Mouse (Mus musculus) cerebellum, adult 9-10 months (tissue): ENCODE measurements around the gene Mgat4b.

Source experiments
- DNase-seq: peaks from one replicate; pipeline ENCODE4 v3.0.0; 2022

Mgat4b gene

GRCm38 (mm10) chr11:50253393-50253792 is 42.7 kb downstream of the Mgat4b start:
- no peak for DNase-seq

- DNase-seq, result peak; percentile 62
Measured at GRCm38 (mm10) chr11:50254010-50254580, 43.4 kb downstream of the Mgat4b start.

- no peak for DNase-seq
Measured at GRCm38 (mm10) chr11:50256615-50257014, 45.9 kb downstream of the Mgat4b start.

GRCm38 (mm10) chr11:50258310-50258709 is 47.6 kb downstream of the Mgat4b start:
- no peak for DNase-seq

GRCm38 (mm10) chr11:50262020-50262419 is 51.3 kb downstream of the Mgat4b start:
- DNase-seq, result no peak

GRCm38 (mm10) chr11:50263198-50263597 is 52.5 kb downstream of the Mgat4b start:
- no peak for DNase-seq

GRCm38 (mm10) chr11:50265931-50266330 is 55.2 kb downstream of the Mgat4b start:
- DNase-seq, result no peak

- DNase-seq, result no peak
Measured at GRCm38 (mm10) chr11:50266997-50267396, 56.3 kb downstream of the Mgat4b start.

GRCm38 (mm10) chr11:50269163-50269562 is 58.5 kb downstream of the Mgat4b start:
- no peak for DNase-seq

- no peak for DNase-seq
Measured at GRCm38 (mm10) chr11:50269885-50270284, 59.2 kb downstream of the Mgat4b start.

GRCm38 (mm10) chr11:50272819-50273218 is 62.1 kb downstream of the Mgat4b start:
- no peak for DNase-seq

GRCm38 (mm10) chr11:50275077-50275476 is 64.4 kb downstream of the Mgat4b start:
- no peak for DNase-seq

- no peak for DNase-seq
Measured at GRCm38 (mm10) chr11:50275568-50276151, 65.0 kb downstream of the Mgat4b start.

GRCm38 (mm10) chr11:50277025-50277424 is 66.3 kb downstream of the Mgat4b start:
- no peak for DNase-seq

- DNase-seq, result no peak
Measured at GRCm38 (mm10) chr11:50277706-50278105, 67.0 kb downstream of the Mgat4b start.

- no peak for DNase-seq
Measured at GRCm38 (mm10) chr11:50279005-50279404, 68.3 kb downstream of the Mgat4b start.

- DNase-seq, result no peak
Measured at GRCm38 (mm10) chr11:50280053-50280452, 69.4 kb downstream of the Mgat4b start.
